Mouse (Mus musculus) A20 (cell line): ENCODE measurements around the gene Abl1.

Experiments used
- DNase-seq: peaks from one replicate; pipeline ENCODE4 v3.0.0-alpha.2; 2011; ENCODE audit warnings: low read depth, low spot score

The Abl1 gene

GRCm38 (mm10) chr2:31742134-31742533 is 54.0 kb downstream of the Abl1 start:
- no peak for DNase-seq

GRCm38 (mm10) chr2:31745741-31746243 is 57.6 kb downstream of the Abl1 start:
- no peak for DNase-seq

- no peak for DNase-seq
Observed at GRCm38 (mm10) chr2:31746835-31747234, 58.7 kb downstream of the Abl1 start.

GRCm38 (mm10) chr2:31749046-31749709 is 61.0 kb downstream of the Abl1 start:
- DNase-seq = no peak

GRCm38 (mm10) chr2:31750133-31750532 is 62.0 kb downstream of the Abl1 start:
- no peak for DNase-seq

- DNase-seq = no peak
Observed at GRCm38 (mm10) chr2:31757472-31757871, 69.3 kb downstream of the Abl1 start.

- DNase-seq = no peak
Observed at GRCm38 (mm10) chr2:31758966-31759365, 70.8 kb downstream of the Abl1 start.

- no peak for DNase-seq
Observed at GRCm38 (mm10) chr2:31759751-31760460, 71.7 kb downstream of the Abl1 start.

GRCm38 (mm10) chr2:31760486-31760885 is 72.3 kb downstream of the Abl1 start:
- DNase-seq = no peak

- DNase-seq = no peak
Observed at GRCm38 (mm10) chr2:31761115-31761531, 72.9 kb downstream of the Abl1 start.

GRCm38 (mm10) chr2:31761585-31761984 is 73.4 kb downstream of the Abl1 start:
- DNase-seq = no peak

GRCm38 (mm10) chr2:31762155-31762554 is 74.0 kb downstream of the Abl1 start:
- DNase-seq = no peak

GRCm38 (mm10) chr2:31762853-31763252 is 74.7 kb downstream of the Abl1 start:
- DNase-seq = no peak

GRCm38 (mm10) chr2:31763271-31763670 is 75.1 kb downstream of the Abl1 start:
- no peak for DNase-seq

GRCm38 (mm10) chr2:31767104-31767503 is 78.9 kb downstream of the Abl1 start:
- DNase-seq = no peak

GRCm38 (mm10) chr2:31767815-31768214 is 79.6 kb downstream of the Abl1 start:
- no peak for DNase-seq

- DNase-seq = no peak
Observed at GRCm38 (mm10) chr2:31769115-31769514, 80.9 kb downstream of the Abl1 start.

- DNase-seq = no peak
Observed at GRCm38 (mm10) chr2:31769631-31770111, 81.5 kb downstream of the Abl1 start.

GRCm38 (mm10) chr2:31770781-31771441 is 82.7 kb downstream of the Abl1 start:
- peak; percentile 16 for DNase-seq

- no peak for DNase-seq
Observed at GRCm38 (mm10) chr2:31776479-31776878, 88.3 kb downstream of the Abl1 start.

- DNase-seq = no peak
Observed at GRCm38 (mm10) chr2:31779258-31779657, 91.1 kb downstream of the Abl1 start.

- no peak for DNase-seq
Observed at GRCm38 (mm10) chr2:31782958-31783602, 94.9 kb downstream of the Abl1 start.
